Mouse (Mus musculus): ENCODE measurements around the gene Olfr332. TPM values are rescaled to one million over a fixed set of nuclear protein-coding genes. Genes with fewer than 3 reads are reported as not detected.
"Not testable (repeated sequence)": the region's sequence is repeated elsewhere in the genome, so short reads cannot be mapped to it uniquely, and the experiment has no call there.

The Olfr332 gene
- polyA plus RNA-seq (2014; fragmentation: Nextera tagmentation; extraction: Ambion mirVana), result not detected in 2 replicates

GRCm38 (mm10) chr11:58492455-58492854 is at the start of gene Olfr332:
TSS of gene Olfr332 (minus strand) at chr11:58492555.
- Histone ChIP-seq H3K9ac (ENCODE audit: low read length) (no peak within 1 kb of the TSS), H3K9me3 (ENCODE audit: control insufficient read depth, low read length) (no peaks in the 10 kb centered on the region), H3K27ac (replicated peaks in 1 of 2; ENCODE audit: control insufficient read depth in 1 of 2, insufficient read depth in 1 of 2, low read depth in 2 of 2, low read length in 2 of 2) (no peak within 1 kb of the TSS), H3K4me1 (ENCODE audit: control insufficient read depth in 2 of 2, insufficient read depth in 2 of 2, low read length in 2 of 2) (no peaks in the 10 kb centered on the region), H3K4me3 (ENCODE audit: control insufficient read depth in 1 of 2, insufficient read depth in 1 of 2, low read depth in 1 of 2, low read length in 2 of 2) (no peak within 1 kb of the TSS), H3K4me2 (ENCODE audit: low read length) (no peak within 1 kb of the TSS), H3K27me3 (ENCODE audit: control insufficient read depth, insufficient read depth, low read length) (no peaks in the 10 kb centered on the region), H3K36me3 (ENCODE audit: control insufficient read depth, insufficient read depth, low read length) (no peaks in the 10 kb centered on the region)
- no peak for ATAC-seq (ENCODE audit: insufficient number of reproducible peaks, insufficient read depth, low FRiP score, low read depth)
- 63% methylated on average over 2 of the region's 2 CpGs for WGBS

GRCm38 (mm10) chr11:58534736-58535135 is 42.4 kb upstream of the Olfr332 start, which contains the start of gene Olfr330:
TSS of gene Olfr330 (minus strand) at chr11:58534836.
- not testable (repeated sequence) for H3K27me3 ChIP-seq (ENCODE audit: control insufficient read depth, insufficient read depth, low read length); H3K4me1 ChIP-seq (ENCODE audit: control insufficient read depth in 2 of 2, insufficient read depth in 2 of 2, low read length in 2 of 2); H3K9ac ChIP-seq (ENCODE audit: low read length); H3K9me3 ChIP-seq (ENCODE audit: control insufficient read depth, low read length); H3K4me3 ChIP-seq (ENCODE audit: control insufficient read depth in 1 of 2, insufficient read depth in 1 of 2, low read depth in 1 of 2, low read length in 2 of 2); H3K36me3 ChIP-seq (ENCODE audit: control insufficient read depth, insufficient read depth, low read length); H3K4me2 ChIP-seq (ENCODE audit: low read length); H3K27ac ChIP-seq (replicated peaks in 1 of 2; ENCODE audit: control insufficient read depth in 1 of 2, insufficient read depth in 1 of 2, low read depth in 2 of 2, low read length in 2 of 2); ATAC-seq (ENCODE audit: insufficient number of reproducible peaks, insufficient read depth, low FRiP score, low read depth)

DNA sequence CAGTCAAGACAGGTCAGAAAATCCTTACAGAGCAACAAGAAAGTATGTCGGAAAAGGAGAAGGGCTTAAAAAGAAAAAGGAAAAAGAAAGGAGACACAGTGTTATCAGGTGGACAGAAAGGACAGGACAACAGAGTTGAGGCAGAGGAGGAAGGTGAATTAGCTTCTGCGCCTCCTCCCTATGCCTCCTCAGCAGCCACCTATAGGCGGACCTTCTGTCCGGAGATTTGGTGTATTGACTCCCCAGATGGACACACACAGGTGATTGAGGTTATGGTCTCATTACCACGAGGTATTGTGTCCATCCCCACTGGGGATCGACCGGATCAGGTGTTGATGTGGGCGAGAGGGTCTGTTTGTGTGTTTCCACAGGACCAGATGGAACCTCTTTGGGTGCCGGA is 27.4 kb upstream of the Olfr332 start:
- H3K4me1 ChIP-seq (ENCODE audit: control insufficient read depth in 2 of 2, insufficient read depth in 2 of 2, low read length in 2 of 2); H3K4me3 ChIP-seq (ENCODE audit: control insufficient read depth in 1 of 2, insufficient read depth in 1 of 2, low read depth in 1 of 2, low read length in 2 of 2); H3K27me3 ChIP-seq (ENCODE audit: control insufficient read depth, insufficient read depth, low read length); ATAC-seq (ENCODE audit: insufficient number of reproducible peaks, insufficient read depth, low FRiP score, low read depth); H3K4me2 ChIP-seq (ENCODE audit: low read length); H3K27ac ChIP-seq (replicated peaks in 1 of 2; ENCODE audit: control insufficient read depth in 1 of 2, insufficient read depth in 1 of 2, low read depth in 2 of 2, low read length in 2 of 2); H3K36me3 ChIP-seq (ENCODE audit: control insufficient read depth, insufficient read depth, low read length); H3K9me3 ChIP-seq (ENCODE audit: control insufficient read depth, low read length); H3K9ac ChIP-seq (ENCODE audit: low read length): not testable (repeated sequence)
- WGBS, result 92% methylated on average over 6 of the region's 9 CpGs

DNA sequence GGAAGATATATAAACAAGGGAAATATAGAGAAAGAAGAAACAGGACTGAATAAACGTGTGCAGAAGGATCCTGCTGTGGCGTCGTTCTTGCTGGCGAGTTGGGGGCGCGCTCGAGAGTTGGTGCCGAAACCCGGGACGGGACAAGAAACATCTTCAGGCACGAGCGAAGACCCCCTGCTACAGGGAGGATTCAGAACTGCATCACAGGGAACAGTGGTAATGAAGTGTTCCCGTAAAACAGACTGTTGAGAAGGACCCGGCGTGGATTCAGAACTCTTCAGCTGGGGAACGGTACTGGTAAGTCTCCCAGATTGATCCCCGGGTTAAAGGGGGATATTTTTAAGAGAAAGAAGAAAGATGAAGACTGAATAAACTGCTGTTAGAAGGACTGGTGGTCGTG is 26.6 kb upstream of the Olfr332 start:
- ATAC-seq (ENCODE audit: insufficient number of reproducible peaks, insufficient read depth, low FRiP score, low read depth); H3K4me2 ChIP-seq (ENCODE audit: low read length); H3K9ac ChIP-seq (ENCODE audit: low read length); H3K4me3 ChIP-seq (ENCODE audit: control insufficient read depth in 1 of 2, insufficient read depth in 1 of 2, low read depth in 1 of 2, low read length in 2 of 2); H3K4me1 ChIP-seq (ENCODE audit: control insufficient read depth in 2 of 2, insufficient read depth in 2 of 2, low read length in 2 of 2); H3K27me3 ChIP-seq (ENCODE audit: control insufficient read depth, insufficient read depth, low read length); H3K9me3 ChIP-seq (ENCODE audit: control insufficient read depth, low read length); H3K36me3 ChIP-seq (ENCODE audit: control insufficient read depth, insufficient read depth, low read length); H3K27ac ChIP-seq (replicated peaks in 1 of 2; ENCODE audit: control insufficient read depth in 1 of 2, insufficient read depth in 1 of 2, low read depth in 2 of 2, low read length in 2 of 2): not testable (repeated sequence)
- whole genome bisulfite sequencing, result 91% methylated on average over 17 of the region's 18 CpGs

DNA sequence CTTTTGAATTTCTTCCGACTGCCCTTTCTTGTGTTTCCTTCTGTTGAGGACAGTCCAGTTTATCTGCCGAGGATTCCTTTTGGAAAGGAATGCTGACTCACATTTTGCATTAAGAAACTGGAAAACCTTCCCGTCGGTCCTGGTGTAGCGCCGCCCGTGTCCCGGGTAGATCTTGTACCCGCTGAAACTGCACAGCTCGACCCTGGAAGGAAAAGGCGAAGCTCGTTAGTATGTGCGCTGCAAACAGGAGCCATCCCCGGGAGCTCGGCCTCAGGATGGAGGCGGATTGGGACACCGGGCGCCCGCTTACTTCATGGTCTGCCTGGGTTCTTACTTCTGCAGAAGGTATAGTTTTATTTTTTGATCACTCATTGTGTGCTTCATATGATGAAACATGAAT is 16.7 kb upstream of the Olfr332 start:
- not testable (repeated sequence) for H3K9me3 ChIP-seq (ENCODE audit: control insufficient read depth, low read length); H3K27ac ChIP-seq (replicated peaks in 1 of 2; ENCODE audit: control insufficient read depth in 1 of 2, insufficient read depth in 1 of 2, low read depth in 2 of 2, low read length in 2 of 2); H3K4me3 ChIP-seq (ENCODE audit: control insufficient read depth in 1 of 2, insufficient read depth in 1 of 2, low read depth in 1 of 2, low read length in 2 of 2); H3K4me1 ChIP-seq (ENCODE audit: control insufficient read depth in 2 of 2, insufficient read depth in 2 of 2, low read length in 2 of 2); ATAC-seq (ENCODE audit: insufficient number of reproducible peaks, insufficient read depth, low FRiP score, low read depth); H3K36me3 ChIP-seq (ENCODE audit: control insufficient read depth, insufficient read depth, low read length); H3K27me3 ChIP-seq (ENCODE audit: control insufficient read depth, insufficient read depth, low read length); H3K4me2 ChIP-seq (ENCODE audit: low read length); H3K9ac ChIP-seq (ENCODE audit: low read length)
- WGBS, result 83% methylated on average over 19 of the region's 19 CpGs

- H3K9me3 ChIP-seq (ENCODE audit: control insufficient read depth, low read length); H3K36me3 ChIP-seq (ENCODE audit: control insufficient read depth, insufficient read depth, low read length); H3K9ac ChIP-seq (ENCODE audit: low read length); H3K4me1 ChIP-seq (ENCODE audit: control insufficient read depth in 2 of 2, insufficient read depth in 2 of 2, low read length in 2 of 2); ATAC-seq (ENCODE audit: insufficient number of reproducible peaks, insufficient read depth, low FRiP score, low read depth); H3K27ac ChIP-seq (replicated peaks in 1 of 2; ENCODE audit: control insufficient read depth in 1 of 2, insufficient read depth in 1 of 2, low read depth in 2 of 2, low read length in 2 of 2); H3K4me3 ChIP-seq (ENCODE audit: control insufficient read depth in 1 of 2, insufficient read depth in 1 of 2, low read depth in 1 of 2, low read length in 2 of 2); H3K4me2 ChIP-seq (ENCODE audit: low read length); H3K27me3 ChIP-seq (ENCODE audit: control insufficient read depth, insufficient read depth, low read length): not testable (repeated sequence)
Observed at GRCm38 (mm10) chr11:58502472-58502871, 10.1 kb upstream of the Olfr332 start, which contains the start of gene Olfr331. TSS of gene Olfr331 (minus strand) at chr11:58502572.

- ATAC-seq (ENCODE audit: insufficient number of reproducible peaks, insufficient read depth, low FRiP score, low read depth), result no peak
- H3K9me3 ChIP-seq (ENCODE audit: control insufficient read depth, low read length), result no peaks in the 10 kb centered on the region
- 50% methylated on average over 3 of the region's 3 CpGs for WGBS
Observed at GRCm38 (mm10) chr11:58499290-58499689, 6.9 kb upstream of the Olfr332 start.

GRCm38 (mm10) chr11:58498761-58499160 is 6.4 kb upstream of the Olfr332 start:
- H3K27me3 ChIP-seq (ENCODE audit: control insufficient read depth, insufficient read depth, low read length), result no peaks in the 10 kb centered on the region
- no peaks in the 10 kb centered on the region for H3K9me3 ChIP-seq (ENCODE audit: control insufficient read depth, low read length)
- WGBS, result 74% methylated on average over 9 of the region's 9 CpGs
- H3K4me3 ChIP-seq (ENCODE audit: control insufficient read depth in 1 of 2, insufficient read depth in 1 of 2, low read depth in 1 of 2, low read length in 2 of 2), result no peak overlapping the region
- no peak overlapping the region for H3K9ac ChIP-seq (ENCODE audit: low read length)
- no peaks in the 10 kb centered on the region for H3K4me1 ChIP-seq (ENCODE audit: control insufficient read depth in 2 of 2, insufficient read depth in 2 of 2, low read length in 2 of 2)
- H3K36me3 ChIP-seq (ENCODE audit: control insufficient read depth, insufficient read depth, low read length), result no peaks in the 10 kb centered on the region
- no peak overlapping the region for H3K27ac ChIP-seq (replicated peaks in 1 of 2; ENCODE audit: control insufficient read depth in 1 of 2, insufficient read depth in 1 of 2, low read depth in 2 of 2, low read length in 2 of 2)
- ATAC-seq (ENCODE audit: insufficient number of reproducible peaks, insufficient read depth, low FRiP score, low read depth), result no peak
- H3K4me2 ChIP-seq (ENCODE audit: low read length), result no peak overlapping the region

More at GRCm38 (mm10) chr11:58499290-58499689, 6.9 kb upstream of the Olfr332 start:
- no peaks in the 10 kb centered on the region for H3K27me3 ChIP-seq (ENCODE audit: control insufficient read depth, insufficient read depth, low read length)
- no peak overlapping the region for H3K4me2 ChIP-seq (ENCODE audit: low read length)
- no peaks in the 10 kb centered on the region for H3K36me3 ChIP-seq (ENCODE audit: control insufficient read depth, insufficient read depth, low read length)
- no peaks in the 10 kb centered on the region for H3K4me1 ChIP-seq (ENCODE audit: control insufficient read depth in 2 of 2, insufficient read depth in 2 of 2, low read length in 2 of 2)
- no peak overlapping the region for H3K4me3 ChIP-seq (ENCODE audit: control insufficient read depth in 1 of 2, insufficient read depth in 1 of 2, low read depth in 1 of 2, low read length in 2 of 2)
- no peak overlapping the region for H3K9ac ChIP-seq (ENCODE audit: low read length)
- H3K27ac ChIP-seq (replicated peaks in 1 of 2; ENCODE audit: control insufficient read depth in 1 of 2, insufficient read depth in 1 of 2, low read depth in 2 of 2, low read length in 2 of 2), result no peak overlapping the region

All from heart, embryonic 14.5 days (tissue).